Mouse (Mus musculus): ENCODE measurements around the gene Itga10. TPM values are rescaled to one million over a fixed set of nuclear protein-coding genes. Genes with fewer than 3 reads are reported as not detected.
A peak's percentile ranks its signal among the peaks of the same experiment; 100 is the strongest.

Gene Itga10
- polyA plus RNA-seq, 1 experiment = 0.01 TPM

GRCm38 (mm10) chr3:96666916-96667315 lies 21.5 kb downstream of the Itga10 start:
- Histone ChIP-seq H3K9me3 (no peaks in the 10 kb centered on the region), H3K4me1 (peaks cover 41% of the 10 kb centered on the region), H3K27me3 (replicated peaks) (no peaks in the 10 kb centered on the region), H3K36me3 (replicated peaks; ENCODE audit: low read length) (no peaks in the 10 kb centered on the region), H3K4me3 (replicated peaks) (no peak overlapping the region)
- TF ChIP-seq FLI1 (IDR thresholded peaks at IDR 0.05; ENCODE audit: low read length) = no peak
- no peak for TF ChIP-seq GATA1 (IDR thresholded peaks at IDR 0.05; ENCODE audit: borderline replicate concordance, low read length)

GRCm38 (mm10) chr3:96667316-96667715 lies 21.9 kb downstream of the Itga10 start:
- TF ChIP-seq GATA1 (IDR thresholded peaks at IDR 0.05; ENCODE audit: borderline replicate concordance, low read length) = no peak
- no peak for TF ChIP-seq FLI1 (IDR thresholded peaks at IDR 0.05; ENCODE audit: low read length)
- Histone ChIP-seq H3K9me3 (no peaks in the 10 kb centered on the region), H3K27me3 (replicated peaks) (no peaks in the 10 kb centered on the region), H3K4me3 (replicated peaks) (no peak overlapping the region), H3K4me1 (peaks cover 45% of the 10 kb centered on the region), H3K36me3 (replicated peaks; ENCODE audit: low read length) (no peaks in the 10 kb centered on the region)

GRCm38 (mm10) chr3:96668424-96669067 lies 23.2 kb downstream of the Itga10 start:
- H3K36me3 ChIP-seq (replicated peaks; ENCODE audit: low read length) = peaks cover 3% of the 10 kb centered on the region
- no peaks in the 10 kb centered on the region for H3K9me3 ChIP-seq
- TF ChIP-seq FLI1 (IDR thresholded peaks at IDR 0.05; ENCODE audit: low read length) = no peak
- TF ChIP-seq GATA1 (IDR thresholded peaks at IDR 0.05; ENCODE audit: borderline replicate concordance, low read length) = no peak
- no peaks in the 10 kb centered on the region for H3K27me3 ChIP-seq (replicated peaks)
- no peak overlapping the region for H3K4me3 ChIP-seq (replicated peaks)
- H3K4me1 ChIP-seq = peaks cover 51% of the 10 kb centered on the region

- Histone ChIP-seq H3K9me3 (no peaks in the 10 kb centered on the region), H3K27me3 (replicated peaks) (no peaks in the 10 kb centered on the region), H3K4me3 (replicated peaks) (peak within 1 kb of the TSS; percentile 94), H3K4me1 (peaks cover 54% of the 10 kb centered on the region), H3K36me3 (replicated peaks; ENCODE audit: low read length) (peaks cover 11% of the 10 kb centered on the region)
- no peak for TF ChIP-seq GATA1 (IDR thresholded peaks at IDR 0.05; ENCODE audit: borderline replicate concordance, low read length)
- TF ChIP-seq FLI1 (IDR thresholded peaks at IDR 0.05; ENCODE audit: low read length) = no peak
These were observed 24.5 kb downstream of the Itga10 start, which contains the start of gene Ankrd35 for GRCm38 (mm10) chr3:96669727-96670468. Ankrd35 (plus strand) TSS chr3:96670131.

GRCm38 (mm10) chr3:96671519-96671918 lies 26.1 kb downstream of the Itga10 start:
- Histone ChIP-seq H3K4me1 (peaks cover 66% of the 10 kb centered on the region), H3K9me3 (no peaks in the 10 kb centered on the region), H3K4me3 (replicated peaks) (peak overlapping the region; percentile 94), H3K27me3 (replicated peaks) (no peaks in the 10 kb centered on the region), H3K36me3 (replicated peaks; ENCODE audit: low read length) (peaks cover 11% of the 10 kb centered on the region)
- no peak for TF ChIP-seq FLI1 (IDR thresholded peaks at IDR 0.05; ENCODE audit: low read length)
- TF ChIP-seq GATA1 (IDR thresholded peaks at IDR 0.05; ENCODE audit: borderline replicate concordance, low read length) = no peak

GRCm38 (mm10) chr3:96673514-96673913 lies 28.1 kb downstream of the Itga10 start:
- peaks cover under 1% of the 10 kb centered on the region for H3K27me3 ChIP-seq (replicated peaks)
- H3K9me3 ChIP-seq = no peaks in the 10 kb centered on the region
- peaks cover 19% of the 10 kb centered on the region for H3K36me3 ChIP-seq (replicated peaks; ENCODE audit: low read length)
- no peak for TF ChIP-seq GATA1 (IDR thresholded peaks at IDR 0.05; ENCODE audit: borderline replicate concordance, low read length)
- TF ChIP-seq FLI1 (IDR thresholded peaks at IDR 0.05; ENCODE audit: low read length) = no peak
- H3K4me1 ChIP-seq = peaks cover 76% of the 10 kb centered on the region
- H3K4me3 ChIP-seq (replicated peaks) = peak overlapping the region; percentile 55

GRCm38 (mm10) chr3:96674442-96674841 lies 29.1 kb downstream of the Itga10 start:
- H3K9me3 ChIP-seq = no peaks in the 10 kb centered on the region
- H3K4me1 ChIP-seq = peaks cover 85% of the 10 kb centered on the region
- TF ChIP-seq GATA1 (IDR thresholded peaks at IDR 0.05; ENCODE audit: borderline replicate concordance, low read length) (no peak), FLI1 (IDR thresholded peaks at IDR 0.05; ENCODE audit: low read length) (no peak)
- peaks cover 27% of the 10 kb centered on the region for H3K36me3 ChIP-seq (replicated peaks; ENCODE audit: low read length)
- H3K27me3 ChIP-seq (replicated peaks) = peaks cover 2% of the 10 kb centered on the region
- H3K4me3 ChIP-seq (replicated peaks) = no peak overlapping the region

GRCm38 (mm10) chr3:96675171-96675570 lies 29.8 kb downstream of the Itga10 start:
- peaks cover 85% of the 10 kb centered on the region for H3K4me1 ChIP-seq
- H3K9me3 ChIP-seq = no peaks in the 10 kb centered on the region
- TF ChIP-seq FLI1 (IDR thresholded peaks at IDR 0.05; ENCODE audit: low read length) (no peak), GATA1 (IDR thresholded peaks at IDR 0.05; ENCODE audit: borderline replicate concordance, low read length) (no peak)
- H3K36me3 ChIP-seq (replicated peaks; ENCODE audit: low read length) = peaks cover 35% of the 10 kb centered on the region
- H3K27me3 ChIP-seq (replicated peaks) = peaks cover 2% of the 10 kb centered on the region
- no peak overlapping the region for H3K4me3 ChIP-seq (replicated peaks)

- peaks cover 2% of the 10 kb centered on the region for H3K27me3 ChIP-seq (replicated peaks)
- H3K9me3 ChIP-seq = no peaks in the 10 kb centered on the region
- peaks cover 85% of the 10 kb centered on the region for H3K4me1 ChIP-seq
- peaks cover 40% of the 10 kb centered on the region for H3K36me3 ChIP-seq (replicated peaks; ENCODE audit: low read length)
- no peak overlapping the region for H3K4me3 ChIP-seq (replicated peaks)
- TF ChIP-seq GATA1 (IDR thresholded peaks at IDR 0.05; ENCODE audit: borderline replicate concordance, low read length) (no peak), FLI1 (IDR thresholded peaks at IDR 0.05; ENCODE audit: low read length) (no peak)
These were observed 30.3 kb downstream of the Itga10 start for GRCm38 (mm10) chr3:96675690-96676089.

- H3K36me3 ChIP-seq (replicated peaks; ENCODE audit: low read length) = peaks cover 63% of the 10 kb centered on the region
- peaks cover 17% of the 10 kb centered on the region for H3K27me3 ChIP-seq (replicated peaks)
- no peak overlapping the region for H3K4me3 ChIP-seq (replicated peaks)
- peaks cover 69% of the 10 kb centered on the region for H3K4me1 ChIP-seq
- no peaks in the 10 kb centered on the region for H3K9me3 ChIP-seq
- TF ChIP-seq GATA1 (IDR thresholded peaks at IDR 0.05; ENCODE audit: borderline replicate concordance, low read length) (no peak), FLI1 (IDR thresholded peaks at IDR 0.05; ENCODE audit: low read length) (no peak)
These were observed 33.1 kb downstream of the Itga10 start for GRCm38 (mm10) chr3:96678456-96678855.

All from megakaryocyte, embryonic 14.5 days (primary cell).